Mouse (Mus musculus): ENCODE data around the gene Car4. TPM values are rescaled to one million over a fixed set of nuclear protein-coding genes. Genes with fewer than 3 reads are reported as not detected.

The Car4 gene
- total and polyA plus RNA-seq, 2 experiments from 2014 or later, result 7.4 to 30.8 TPM

DNA sequence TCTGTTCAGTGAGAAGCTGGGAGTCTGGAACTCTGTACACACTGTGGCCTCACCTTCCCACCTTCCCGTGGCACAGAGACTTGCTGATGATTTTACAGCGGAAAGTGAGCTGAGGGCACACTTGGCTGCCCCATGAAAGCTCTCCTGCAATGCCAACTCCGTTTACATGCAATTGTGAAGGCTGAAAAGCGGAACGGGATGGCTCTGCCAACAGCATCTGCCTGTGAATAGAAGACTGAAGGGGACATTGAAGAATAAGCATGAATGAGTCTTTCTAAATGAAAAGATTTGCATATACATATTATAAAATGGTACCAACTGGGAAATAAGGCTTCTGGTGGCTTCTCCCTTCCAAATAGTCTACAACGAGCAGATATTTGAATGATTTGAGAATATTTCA lies 10.4 kb upstream of the Car4 start:
- Histone ChIP-seq H3K36me3 (replicated peaks; ENCODE audit: control insufficient read depth, insufficient read depth, low read length) (no peaks in the 10 kb centered on the region), H3K27me3 (ENCODE audit: control insufficient read depth, insufficient read depth, low read length) (peaks cover 26% of the 10 kb centered on the region), H3K4me1 (ENCODE audit: control insufficient read depth, insufficient read depth) (no peaks in the 10 kb centered on the region), H3K9ac (replicated peaks; ENCODE audit: low read depth, low read length) (no peak overlapping the region), H3K9me3 (replicated peaks; ENCODE audit: control insufficient read depth, low read length) (no peaks in the 10 kb centered on the region), H3K4me2 (ENCODE audit: low read depth, low read length) (no peak overlapping the region), H3K4me3 (ENCODE audit: low read depth, low read length) (no peak overlapping the region), H3K27ac (ENCODE audit: low read depth) (no peak overlapping the region)
- WGBS, result 74% methylated on average over 6 of the region's 6 CpGs
- ATAC-seq (ENCODE audit: insufficient read depth, low read depth), result no peak
- TF ChIP-seq EP300 (IDR thresholded peaks at IDR 0.05; ENCODE audit: low read depth) (no peak), CTCF (IDR thresholded peaks at IDR 0.05; ENCODE audit: low read depth) (no peak)
- no peak for DNase-seq (ENCODE audit: low spot score)

DNA sequence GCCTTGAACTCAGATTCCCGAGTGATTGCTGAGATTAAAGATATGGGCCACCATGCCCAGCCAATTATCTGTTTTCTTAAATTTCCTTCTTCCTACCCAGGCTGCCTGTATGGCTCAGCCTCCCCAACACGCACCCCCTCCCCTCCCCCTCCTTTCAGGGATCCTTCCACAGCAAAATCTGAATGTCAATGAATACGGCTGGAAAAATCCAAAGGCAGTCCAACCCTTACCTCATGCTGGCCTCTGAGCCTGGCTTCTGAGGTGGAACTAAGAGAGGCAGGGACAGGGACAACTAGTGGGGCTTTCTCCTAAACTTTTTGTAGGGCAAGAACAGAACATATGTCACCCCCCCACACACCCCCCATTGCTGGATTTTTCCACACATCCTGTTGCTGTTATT lies 9.5 kb upstream of the Car4 start:
- Histone ChIP-seq H3K9ac (replicated peaks; ENCODE audit: low read depth, low read length) (no peak overlapping the region), H3K27ac (ENCODE audit: low read depth) (no peak overlapping the region), H3K27me3 (ENCODE audit: control insufficient read depth, insufficient read depth, low read length) (peaks cover 24% of the 10 kb centered on the region), H3K4me1 (ENCODE audit: control insufficient read depth, insufficient read depth) (no peaks in the 10 kb centered on the region), H3K4me2 (ENCODE audit: low read depth, low read length) (no peak overlapping the region), H3K4me3 (ENCODE audit: low read depth, low read length) (no peak overlapping the region), H3K36me3 (replicated peaks; ENCODE audit: control insufficient read depth, insufficient read depth, low read length) (no peaks in the 10 kb centered on the region), H3K9me3 (replicated peaks; ENCODE audit: control insufficient read depth, low read length) (no peaks in the 10 kb centered on the region)
- TF ChIP-seq EP300 (IDR thresholded peaks at IDR 0.05; ENCODE audit: low read depth) (no peak), CTCF (IDR thresholded peaks at IDR 0.05; ENCODE audit: low read depth) (no peak)
- no peak for ATAC-seq (ENCODE audit: insufficient read depth, low read depth)
- no peak for DNase-seq (ENCODE audit: low spot score)
- WGBS, result 50% methylated on average over 3 of the region's 3 CpGs

DNA sequence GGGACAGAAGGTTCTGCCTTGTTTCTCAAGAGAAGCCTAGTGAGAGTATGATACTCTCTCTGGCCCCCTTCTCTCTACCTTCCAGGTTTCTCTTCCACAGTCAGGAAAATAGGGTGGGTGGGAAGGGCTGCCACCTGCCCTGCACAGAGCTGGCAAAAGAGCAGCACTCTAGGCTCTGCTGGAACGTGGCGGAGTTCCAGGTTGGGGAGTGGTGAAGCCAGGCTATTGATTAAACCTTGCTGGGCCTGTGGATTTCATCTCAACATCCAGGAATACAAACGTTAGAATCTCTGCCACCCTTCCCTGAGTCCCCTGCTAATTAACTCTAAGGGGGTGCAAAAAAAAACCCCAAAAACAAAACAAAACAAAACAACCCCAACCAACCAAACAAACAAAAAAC lies 9.1 kb upstream of the Car4 start:
- Histone ChIP-seq H3K4me1 (ENCODE audit: control insufficient read depth, insufficient read depth) (no peaks in the 10 kb centered on the region), H3K4me3 (ENCODE audit: low read depth, low read length) (no peak overlapping the region), H3K27ac (ENCODE audit: low read depth) (no peak overlapping the region), H3K4me2 (ENCODE audit: low read depth, low read length) (no peak overlapping the region), H3K9me3 (replicated peaks; ENCODE audit: control insufficient read depth, low read length) (no peaks in the 10 kb centered on the region), H3K36me3 (replicated peaks; ENCODE audit: control insufficient read depth, insufficient read depth, low read length) (no peaks in the 10 kb centered on the region), H3K27me3 (ENCODE audit: control insufficient read depth, insufficient read depth, low read length) (peaks cover 20% of the 10 kb centered on the region), H3K9ac (replicated peaks; ENCODE audit: low read depth, low read length) (no peak overlapping the region)
- no peak for ATAC-seq (ENCODE audit: insufficient read depth, low read depth)
- no peak for DNase-seq (ENCODE audit: low spot score)
- 47% methylated on average over 3 of the region's 3 CpGs for WGBS
- TF ChIP-seq EP300 (IDR thresholded peaks at IDR 0.05; ENCODE audit: low read depth), result no peak
- TF ChIP-seq CTCF (IDR thresholded peaks at IDR 0.05; ENCODE audit: low read depth), result no peak

DNA sequence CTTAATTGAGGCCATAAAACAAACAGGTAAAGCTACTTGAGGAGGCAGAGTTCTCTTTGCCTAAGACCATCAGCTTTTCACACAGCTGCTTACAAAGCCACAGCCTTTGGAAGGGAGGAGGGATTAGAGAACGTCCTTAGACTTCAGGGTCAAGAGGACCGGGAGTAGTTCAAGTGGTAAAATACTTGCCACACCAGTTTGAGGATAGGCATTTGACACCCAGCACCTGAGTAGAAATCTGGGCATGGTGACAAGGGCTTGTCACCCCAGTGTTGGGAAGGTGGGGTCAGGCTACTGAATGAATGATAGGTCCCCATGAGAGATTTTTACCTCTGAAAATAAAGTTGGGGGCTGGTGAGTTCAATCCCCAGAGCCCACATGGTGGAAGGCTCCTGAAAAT lies 5.0 kb upstream of the Car4 start:
- Histone ChIP-seq H3K4me3 (ENCODE audit: low read depth, low read length) (no peak overlapping the region), H3K27me3 (ENCODE audit: control insufficient read depth, insufficient read depth, low read length) (peaks cover 20% of the 10 kb centered on the region), H3K27ac (ENCODE audit: low read depth) (no peak overlapping the region), H3K4me1 (ENCODE audit: control insufficient read depth, insufficient read depth) (no peaks in the 10 kb centered on the region), H3K36me3 (replicated peaks; ENCODE audit: control insufficient read depth, insufficient read depth, low read length) (no peaks in the 10 kb centered on the region), H3K4me2 (ENCODE audit: low read depth, low read length) (no peak overlapping the region), H3K9me3 (replicated peaks; ENCODE audit: control insufficient read depth, low read length) (no peaks in the 10 kb centered on the region), H3K9ac (replicated peaks; ENCODE audit: low read depth, low read length) (no peak overlapping the region)
- no peak for DNase-seq (ENCODE audit: low spot score)
- ATAC-seq (ENCODE audit: insufficient read depth, low read depth), result no peak
- WGBS, result 15% methylated on average over 2 of the region's 2 CpGs
- TF ChIP-seq EP300 (IDR thresholded peaks at IDR 0.05; ENCODE audit: low read depth), result no peak
- TF ChIP-seq CTCF (IDR thresholded peaks at IDR 0.05; ENCODE audit: low read depth), result no peak

DNA sequence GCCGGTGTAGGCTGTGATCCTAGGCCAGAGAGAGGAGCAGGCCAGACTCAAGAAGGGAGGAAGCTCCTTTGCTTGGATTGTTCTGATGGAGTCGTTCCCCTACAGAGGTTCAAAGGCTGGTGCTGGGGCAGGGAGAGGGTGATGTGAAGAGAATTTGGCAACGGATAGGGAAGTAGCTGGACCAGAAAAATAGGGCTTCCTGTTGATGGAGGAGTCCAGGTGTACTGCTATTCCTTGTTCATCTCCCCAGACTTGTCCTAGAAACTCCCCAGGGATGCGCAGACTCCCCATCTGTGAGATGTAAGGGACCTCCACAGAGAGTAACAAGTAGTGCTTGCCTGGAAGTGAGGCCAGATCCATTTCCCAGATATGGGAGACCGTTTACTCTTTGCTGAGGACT lies 1.2 kb upstream of the Car4 start:
- H3K27ac ChIP-seq (ENCODE audit: low read depth), result no peak overlapping the region
- H3K27me3 ChIP-seq (ENCODE audit: control insufficient read depth, insufficient read depth, low read length), result peaks cover 43% of the 10 kb centered on the region
- H3K9ac ChIP-seq (replicated peaks; ENCODE audit: low read depth, low read length), result no peak overlapping the region
- peaks cover 8% of the 10 kb centered on the region for H3K4me1 ChIP-seq (ENCODE audit: control insufficient read depth, insufficient read depth)
- no peak for ATAC-seq (ENCODE audit: insufficient read depth, low read depth)
- WGBS, result 32% methylated on average over 5 of the region's 5 CpGs
- DNase-seq (ENCODE audit: low spot score), result no peak
- no peaks in the 10 kb centered on the region for H3K9me3 ChIP-seq (replicated peaks; ENCODE audit: control insufficient read depth, low read length)
- TF ChIP-seq EP300 (IDR thresholded peaks at IDR 0.05; ENCODE audit: low read depth) (no peak), CTCF (IDR thresholded peaks at IDR 0.05; ENCODE audit: low read depth) (no peak)
- no peaks in the 10 kb centered on the region for H3K36me3 ChIP-seq (replicated peaks; ENCODE audit: control insufficient read depth, insufficient read depth, low read length)
- H3K4me3 ChIP-seq (ENCODE audit: low read depth, low read length), result no peak overlapping the region
- no peak overlapping the region for H3K4me2 ChIP-seq (ENCODE audit: low read depth, low read length)

DNA sequence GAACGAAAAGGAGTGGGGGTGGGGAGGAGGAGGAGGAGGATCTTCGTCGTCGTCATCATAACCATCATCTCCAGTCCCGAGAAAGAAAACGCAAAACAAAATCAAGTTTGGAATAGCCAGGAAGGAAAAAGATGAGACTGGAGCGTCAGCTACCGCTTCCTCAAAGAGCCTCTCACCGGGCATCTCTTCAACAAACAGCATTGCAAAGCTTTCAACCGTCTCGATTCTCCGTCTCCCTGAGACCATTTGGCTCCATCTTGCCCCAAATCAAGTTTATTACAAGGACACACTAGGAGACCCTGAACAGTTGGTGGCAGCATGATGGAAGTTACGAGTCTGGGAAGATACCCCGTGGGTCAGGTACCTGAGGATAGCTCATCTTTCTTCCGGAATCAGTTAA lies 415 bp upstream of the Car4 start:
- Histone ChIP-seq H3K36me3 (replicated peaks; ENCODE audit: control insufficient read depth, insufficient read depth, low read length) (no peaks in the 10 kb centered on the region), H3K9ac (replicated peaks; ENCODE audit: low read depth, low read length) (no peak overlapping the region), H3K4me1 (ENCODE audit: control insufficient read depth, insufficient read depth) (peaks cover 8% of the 10 kb centered on the region), H3K4me2 (ENCODE audit: low read depth, low read length) (peak overlapping the region; percentile 45; the same call in 1 of the 2 replicates), H3K27ac (ENCODE audit: low read depth) (no peak overlapping the region), H3K27me3 (ENCODE audit: control insufficient read depth, insufficient read depth, low read length) (peaks cover 43% of the 10 kb centered on the region), H3K9me3 (replicated peaks; ENCODE audit: control insufficient read depth, low read length) (no peaks in the 10 kb centered on the region), H3K4me3 (ENCODE audit: low read depth, low read length) (peak overlapping the region; percentile 36)
- 3% methylated on average over 15 of the region's 15 CpGs for WGBS
- TF ChIP-seq CTCF (IDR thresholded peaks at IDR 0.05; ENCODE audit: low read depth), result no peak
- TF ChIP-seq EP300 (IDR thresholded peaks at IDR 0.05; ENCODE audit: low read depth), result no peak
- ATAC-seq (ENCODE audit: insufficient read depth, low read depth) (no peak), DNase-seq (ENCODE audit: low spot score) (no peak)
